Mouse (Mus musculus) embryonic facial prominence, embryonic 11.5 days (tissue): ENCODE measurements around the gene Ptprf. TPM values are rescaled to one million over a fixed set of nuclear protein-coding genes. Genes with fewer than 3 reads are reported as not detected.
A peak's percentile ranks its signal among the peaks of the same experiment; 100 is the strongest.

Experiments
- ATAC-seq: fragments of 200-750 bp; cut with Nextera tagmentation; replicated peaks from 2 replicates; pipeline ENCODE4 v1.8.0; 2017; ENCODE audit warnings: low read depth; ENCODE audit not compliant: insufficient number of reproducible peaks, low FRiP score, low TSS enrichment
- DNase-seq: peaks from one replicate; pipeline ENCODE4 v3.0.0-alpha.2; 2015; ENCODE audit warnings: low spot score
- H3K27ac ChIP-seq: fragments of 300-500 bp; sonication (generic); replicated peaks from 2 replicates; pipeline ENCODE4 v1.5.1; 2014; ENCODE audit warnings: mild to moderate bottlenecking, low read depth, low read length, control low read depth
- H3K27me3 ChIP-seq: fragments of 300-500 bp; sonication (generic); 2 replicates; pipeline ENCODE4 v1.6.1; 2014; ENCODE audit warnings: mild to moderate bottlenecking, low read length, moderate library complexity, mixed read lengths; ENCODE audit not compliant: control insufficient read depth, insufficient read depth
- H3K36me3 ChIP-seq: fragments of 300-500 bp; sonication (generic); replicated peaks from 2 replicates; pipeline ENCODE4 v1.6.1; 2014; ENCODE audit warnings: low read depth, mild to moderate bottlenecking, low read length, moderate library complexity, mixed read lengths; ENCODE audit not compliant: control insufficient read depth, insufficient read depth
- H3K4me1 ChIP-seq: fragments of 300-500 bp; sonication (generic); 2 replicates; pipeline ENCODE4 v1.6.1; 2014; ENCODE audit warnings: low read length, mixed read lengths; ENCODE audit not compliant: control insufficient read depth, insufficient read depth
- H3K4me2 ChIP-seq: fragments of 300-500 bp; sonication (generic); 2 replicates; pipeline ENCODE4 v1.6.1; 2014; ENCODE audit warnings: low read depth, mild to moderate bottlenecking, control low read depth, low read length, moderate library complexity
- H3K4me3 ChIP-seq: fragments of 300-500 bp; sonication (generic); 2 replicates; pipeline ENCODE4 v1.5.1; 2014; ENCODE audit warnings: low read depth, low read length, control low read depth
- H3K9ac ChIP-seq: fragments of 300-500 bp; sonication (generic); replicated peaks from 2 replicates; pipeline ENCODE4 v1.6.1; 2014; ENCODE audit warnings: mild to moderate bottlenecking, control low read depth, low read length
- H3K9me3 ChIP-seq: fragments of 300-500 bp; sonication (generic); replicated peaks from 2 replicates; pipeline ENCODE4 v1.6.1; 2016; ENCODE audit warnings: mild to moderate bottlenecking, low read length, inconsistent platforms, mixed read lengths; ENCODE audit not compliant: control insufficient read depth
- WGBS: fragments of 180-500 bp; shearing (Covaris S2); extraction: QIAGEN DNeasy Blood & Tissue Kit; methylation state at CpG from one replicate; pipeline ENCODE4 v1.1.7; 2014; 5-methylcytosine and 5-hydroxymethylcytosine counted together
- microRNA-seq: library from miRNA; unstranded; fragments of <30 nt; microRNA quantifications from one replicate; pipeline ENCODE4, GENCODE M21; 2016; ENCODE audit warnings: borderline number of aligned reads
- polyA plus RNA-seq: library from polyadenylated mRNA; unstranded; fragments of >200 nt; fragmentation: Nextera tagmentation; extraction: Ambion mirVana; gene quantifications from 2 replicates; pipeline ENCODE4 v1.2.1, GENCODE M21; 2014

Gene Ptprf
- polyA plus RNA-seq, 1 experiment from 2014 or later = 46.3 TPM

DNA sequence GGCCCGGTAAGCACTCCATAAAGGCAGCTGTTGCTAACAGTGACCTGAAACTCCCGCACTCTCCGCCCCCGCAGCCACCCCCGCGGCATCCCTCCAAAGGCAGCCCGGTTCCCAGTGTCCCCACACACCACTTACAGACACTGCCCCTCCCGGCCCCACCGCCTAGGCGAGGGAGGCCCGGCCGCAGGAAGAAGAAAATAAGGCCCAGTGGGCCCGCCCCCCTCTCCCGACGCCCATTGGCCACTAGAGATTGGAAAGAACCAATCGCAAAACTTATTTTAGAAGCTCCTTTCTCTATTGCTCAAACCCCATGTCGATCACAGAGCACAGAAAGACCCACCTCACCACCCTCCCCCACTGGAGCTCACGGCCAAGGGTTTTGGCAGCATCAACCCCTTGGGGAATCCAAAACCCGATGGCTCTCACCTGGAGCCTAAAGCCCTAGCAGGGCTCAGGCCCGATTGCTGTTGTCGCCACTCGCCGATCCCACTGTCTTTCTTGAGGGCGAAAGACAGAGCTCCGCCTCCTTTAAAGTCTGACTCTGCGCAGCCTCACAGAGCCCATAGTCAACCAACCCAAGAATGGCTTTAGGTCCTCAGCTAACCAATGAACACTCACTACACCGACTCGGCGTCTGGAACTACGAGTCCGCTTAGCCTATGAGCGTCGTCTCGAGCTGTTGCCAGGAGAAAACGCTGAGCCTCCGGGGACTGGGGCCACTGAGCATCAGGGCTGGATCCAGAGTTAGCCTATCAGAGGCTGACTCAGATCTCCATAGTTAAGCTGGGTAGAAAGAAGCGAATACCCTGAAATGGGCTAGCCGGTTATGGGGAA is 111.5 kb downstream of the Ptprf start, which contains the start of gene Kdm4a:
Kdm4a (minus strand) TSS at position 577 of the 834 bp plus-strand sequence.
- ATAC-seq = peak; percentile 99
- peak within 1 kb of the TSS; percentile 75 for H3K9ac ChIP-seq
- peak within 1 kb of the TSS; percentile 76 for H3K4me3 ChIP-seq
- H3K27me3 ChIP-seq = no peaks in the 10 kb centered on the region
- H3K36me3 ChIP-seq = peaks cover 23% of the 10 kb centered on the region
- peaks cover 3% of the 10 kb centered on the region; the same call in 1 of the 2 replicates for H3K4me1 ChIP-seq
- H3K4me2 ChIP-seq = peak within 1 kb of the TSS; percentile 66
- under 1% methylated on average over 37 of the region's 38 CpGs for WGBS
- H3K27ac ChIP-seq = peak within 1 kb of the TSS; percentile 90
- peak; percentile 99 for DNase-seq
- no peaks in the 10 kb centered on the region for H3K9me3 ChIP-seq

- peak overlapping the region; percentile 76 for H3K4me3 ChIP-seq
- no peaks in the 10 kb centered on the region for H3K27me3 ChIP-seq
- 2% methylated on average over 12 of the region's 12 CpGs for WGBS
- H3K4me1 ChIP-seq = peaks cover 3% of the 10 kb centered on the region; the same call in 1 of the 2 replicates
- peaks cover 24% of the 10 kb centered on the region for H3K36me3 ChIP-seq
- DNase-seq (no peak), ATAC-seq (no peak)
- H3K27ac ChIP-seq = peak overlapping the region; percentile 90; the same call in 1 of the 2 replicates
- peak overlapping the region; percentile 40 for H3K4me2 ChIP-seq
- H3K9ac ChIP-seq = peak overlapping the region; percentile 75
- no peaks in the 10 kb centered on the region for H3K9me3 ChIP-seq
These were observed 112.2 kb downstream of the Ptprf start for GRCm38 (mm10) chr4:118178952-118179466.

DNA sequence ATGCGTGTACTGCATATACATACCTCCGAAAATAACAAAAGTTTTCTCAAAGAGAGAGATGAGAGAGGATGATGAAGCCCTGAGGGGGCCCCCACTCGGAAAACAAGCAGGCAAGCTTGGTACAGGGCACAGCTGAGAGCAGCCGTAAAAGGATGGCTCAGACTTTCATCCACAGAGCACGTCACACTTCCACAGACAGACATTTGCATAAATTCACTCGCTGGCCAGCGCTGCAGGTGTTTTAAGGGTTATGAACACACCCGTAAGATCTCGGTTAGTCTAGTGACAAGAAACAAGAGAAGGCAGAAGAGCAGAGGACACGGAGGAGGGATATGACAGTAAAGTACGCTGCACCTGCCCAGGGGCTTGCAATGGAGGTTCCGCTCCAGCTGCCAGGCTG is 118.7 kb downstream of the Ptprf start:
- Histone ChIP-seq H3K27ac (no peak overlapping the region), H3K9ac (no peak overlapping the region), H3K36me3 (peaks cover 42% of the 10 kb centered on the region), H3K27me3 (no peaks in the 10 kb centered on the region), H3K4me2 (no peak overlapping the region), H3K4me1 (no peaks in the 10 kb centered on the region), H3K9me3 (no peaks in the 10 kb centered on the region), H3K4me3 (no peak overlapping the region)
- DNase-seq = no peak
- 93% methylated on average over 12 of the region's 12 CpGs for WGBS
- no peak for ATAC-seq

DNA sequence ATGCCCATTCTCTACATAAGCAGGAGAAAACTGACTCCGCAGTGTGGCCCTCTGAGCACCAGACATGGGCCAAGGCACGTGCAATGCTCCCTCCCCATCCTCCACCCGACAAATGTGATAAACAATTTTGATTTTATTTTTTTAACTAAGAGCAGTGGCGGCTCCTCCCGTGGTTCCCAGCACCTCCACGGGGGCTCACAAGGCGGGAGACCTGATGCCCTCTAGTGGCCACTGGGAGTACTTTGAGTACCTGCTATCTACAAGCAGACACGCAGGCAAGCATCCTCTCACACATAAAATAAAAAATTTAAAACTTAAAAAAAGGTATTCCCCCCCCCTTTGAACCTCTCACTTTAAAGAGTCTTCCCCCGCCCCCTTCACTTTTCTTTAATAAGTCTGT is 120.2 kb downstream of the Ptprf start:
- H3K4me2 ChIP-seq = no peak overlapping the region
- 82% methylated on average over 9 of the region's 9 CpGs for WGBS
- peaks cover 36% of the 10 kb centered on the region for H3K36me3 ChIP-seq
- no peak overlapping the region for H3K9ac ChIP-seq
- H3K27ac ChIP-seq = no peak overlapping the region
- no peaks in the 10 kb centered on the region for H3K27me3 ChIP-seq
- ATAC-seq (no peak), DNase-seq (peak; percentile 48)
- no peaks in the 10 kb centered on the region for H3K4me1 ChIP-seq
- H3K4me3 ChIP-seq = no peak overlapping the region
- H3K9me3 ChIP-seq = no peaks in the 10 kb centered on the region

- no peaks in the 10 kb centered on the region for H3K27me3 ChIP-seq
- H3K36me3 ChIP-seq = peaks cover 55% of the 10 kb centered on the region
- H3K9me3 ChIP-seq = no peaks in the 10 kb centered on the region
- WGBS = 91% methylated on average over 12 of the region's 12 CpGs
- no peak overlapping the region for H3K4me2 ChIP-seq
- ATAC-seq (no peak), DNase-seq (no peak)
- no peak overlapping the region for H3K4me3 ChIP-seq
- H3K27ac ChIP-seq = no peak overlapping the region
- H3K4me1 ChIP-seq = no peaks in the 10 kb centered on the region
- H3K9ac ChIP-seq = no peak overlapping the region
These were observed 129.1 kb downstream of the Ptprf start for GRCm38 (mm10) chr4:118162123-118162522.

Small RNAs within 50 kb of the gene (microRNA-seq; reads per million reads assigned to microRNA genes)
- 2.4 reads per million for gene Mir7226

Other genes starting within 250 kb of the Ptprf start
- 4.8 and 5.6 TPM in 2 replicates for gene St3gal3, start 156.5 kb downstream of the Ptprf start, polyA plus RNA-seq
- gene Kdm4a, start 111.4 kb downstream of the Ptprf start, polyA plus RNA-seq = 53.2 and 56.7 TPM in 2 replicates
- gene Szt2, start 117.9 kb upstream of the Ptprf start, polyA plus RNA-seq = 6.8 and 7.0 TPM in 2 replicates
- 141 and 167 TPM in 2 replicates for gene Med8, start 117.9 kb upstream of the Ptprf start, polyA plus RNA-seq
- 38.6 and 43.5 TPM in 2 replicates for gene Elovl1, start 136.7 kb upstream of the Ptprf start, polyA plus RNA-seq
- gene Cdc20, start 145.9 kb upstream of the Ptprf start, polyA plus RNA-seq = 298 and 317 TPM in 2 replicates
- 1.2 and 1.4 TPM in 2 replicates for gene Mpl, start 166.1 kb upstream of the Ptprf start, polyA plus RNA-seq
- gene Tie1, start 198.7 kb upstream of the Ptprf start, polyA plus RNA-seq = 8.9 and 11.8 TPM in 2 replicates
- 2.5 and 3.1 TPM in 2 replicates for gene 2610528J11Rik, start 235.6 kb upstream of the Ptprf start, polyA plus RNA-seq